Mouse (Mus musculus): ENCODE measurements around the gene Tmem229b. TPM values are rescaled to one million over a fixed set of nuclear protein-coding genes. Genes with fewer than 3 reads are reported as not detected.
A peak's percentile ranks its signal among the peaks of the same experiment; 100 is the strongest.

The Tmem229b gene
- polyA plus RNA-seq, 1 experiment: 1.4 TPM

DNA sequence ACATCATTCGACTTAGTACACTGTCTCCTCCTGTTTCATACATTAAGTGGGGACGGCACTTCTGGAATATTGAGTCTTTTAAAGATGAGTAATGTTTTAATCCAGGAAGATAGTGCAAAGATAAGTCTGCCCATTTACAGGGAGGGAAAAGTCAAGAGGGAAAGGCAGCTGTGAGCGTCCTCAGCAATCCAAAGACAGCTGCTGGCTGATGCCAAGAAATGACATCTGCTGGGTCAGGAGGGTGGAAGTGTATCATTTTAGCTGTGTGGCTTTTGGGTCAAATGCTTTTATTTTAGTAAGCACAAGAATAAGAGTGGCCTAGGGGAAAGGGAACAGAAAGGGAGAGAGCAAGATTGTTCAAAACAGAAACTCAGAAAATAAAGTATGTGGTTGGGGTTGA, 85.4 kb downstream of the Tmem229b start:
- TF ChIP-seq POLR2A (IDR thresholded peaks at IDR 0.05; ENCODE audit: insufficient read depth, low read length) (no peak), EP300 (IDR thresholded peaks at IDR 0.05; ENCODE audit: insufficient read depth, low read depth, low read length) (no peak), CTCF (IDR thresholded peaks at IDR 0.05; ENCODE audit: low read depth, low read length) (no peak)
- H3K9me3 ChIP-seq (replicated peaks; ENCODE audit: control insufficient read depth, insufficient read depth, low read length, poor library complexity, severe bottlenecking): no peaks in the 10 kb centered on the region
- no peaks in the 10 kb centered on the region for H3K27me3 ChIP-seq (ENCODE audit: control insufficient read depth, insufficient read depth, low read length, poor library complexity, severe bottlenecking)

DNA sequence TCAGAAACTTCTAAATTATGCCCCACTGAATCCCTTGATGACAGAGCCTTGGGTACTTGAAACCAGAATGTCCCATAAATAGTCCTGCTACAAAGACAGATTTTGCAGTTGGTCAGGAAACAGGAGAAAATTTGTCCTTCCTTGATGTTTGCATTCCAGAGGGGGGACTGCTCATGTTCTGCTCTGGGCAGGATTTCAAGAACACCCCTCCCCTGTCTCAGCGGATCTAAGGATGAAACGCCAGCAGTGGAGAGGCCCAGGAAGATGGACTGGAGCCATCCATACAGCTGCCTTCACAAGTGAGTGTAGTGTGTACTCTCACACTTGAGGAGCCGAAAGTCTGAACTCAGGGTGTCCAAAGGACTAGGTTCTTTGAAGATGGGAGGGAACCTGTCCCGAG, 86.0 kb downstream of the Tmem229b start:
- no peak overlapping the region for H3K27ac ChIP-seq (ENCODE audit: insufficient read depth, low read length)
- no peaks in the 10 kb centered on the region for H3K27me3 ChIP-seq (ENCODE audit: control insufficient read depth, insufficient read depth, low read length, poor library complexity, severe bottlenecking)
- no peaks in the 10 kb centered on the region for H3K9me3 ChIP-seq (replicated peaks; ENCODE audit: control insufficient read depth, insufficient read depth, low read length, poor library complexity, severe bottlenecking)
- no peak overlapping the region for H3K9ac ChIP-seq (ENCODE audit: low read depth, poor library complexity, severe bottlenecking)
- no peak overlapping the region for H3K4me3 ChIP-seq (ENCODE audit: low read depth, low read length)
- no peaks in the 10 kb centered on the region for H3K4me1 ChIP-seq (ENCODE audit: control insufficient read depth, insufficient read depth, low read length)
- TF ChIP-seq EP300 (IDR thresholded peaks at IDR 0.05; ENCODE audit: insufficient read depth, low read depth, low read length) (no peak), CTCF (IDR thresholded peaks at IDR 0.05; ENCODE audit: low read depth, low read length) (no peak), POLR2A (IDR thresholded peaks at IDR 0.05; ENCODE audit: insufficient read depth, low read length) (no peak)
- H3K36me3 ChIP-seq (ENCODE audit: control insufficient read depth, insufficient read depth, low read length, poor library complexity, severe bottlenecking): no peaks in the 10 kb centered on the region

More for the DNA sequence above, 85.4 kb downstream of the Tmem229b start:
- H3K4me1 ChIP-seq (ENCODE audit: control insufficient read depth, insufficient read depth, low read length): no peaks in the 10 kb centered on the region
- no peak overlapping the region for H3K9ac ChIP-seq (ENCODE audit: low read depth, poor library complexity, severe bottlenecking)
- H3K4me3 ChIP-seq (ENCODE audit: low read depth, low read length): no peak overlapping the region
- no peaks in the 10 kb centered on the region for H3K36me3 ChIP-seq (ENCODE audit: control insufficient read depth, insufficient read depth, low read length, poor library complexity, severe bottlenecking)
- H3K27ac ChIP-seq (ENCODE audit: insufficient read depth, low read length): no peak overlapping the region

DNA sequence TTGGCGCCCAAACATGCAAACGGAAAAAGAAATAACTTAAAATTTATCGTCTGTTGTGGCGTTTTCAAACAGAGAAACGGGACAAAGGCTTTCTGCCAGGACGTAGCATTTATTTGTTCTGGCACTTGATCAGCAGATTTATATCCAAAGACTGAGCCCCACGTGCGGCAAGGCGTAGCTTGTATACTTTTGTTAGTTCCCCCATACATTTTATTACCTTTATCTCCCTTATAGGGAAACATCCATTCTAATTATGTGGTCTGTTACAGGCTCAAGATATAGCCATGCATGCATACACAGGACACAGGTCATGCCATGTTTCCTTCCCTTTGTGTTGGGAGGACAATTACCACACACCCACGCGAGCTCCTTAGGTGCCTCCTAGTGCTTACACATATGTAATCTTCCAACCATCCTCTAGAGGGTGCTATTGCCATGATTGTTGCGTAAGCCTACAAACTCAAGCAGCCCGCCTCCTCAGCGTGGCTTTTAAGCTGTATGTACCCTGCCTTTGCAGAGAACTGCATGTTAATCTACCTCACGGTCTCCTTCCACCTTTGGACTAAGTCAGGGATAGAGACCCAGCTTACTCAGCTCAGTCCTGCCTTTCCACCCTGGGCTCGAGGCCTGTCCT, 88.2 kb downstream of the Tmem229b start:
- H3K4me3 ChIP-seq (ENCODE audit: low read depth, low read length): no peak overlapping the region
- no peaks in the 10 kb centered on the region for H3K27me3 ChIP-seq (ENCODE audit: control insufficient read depth, insufficient read depth, low read length, poor library complexity, severe bottlenecking)
- H3K9me3 ChIP-seq (replicated peaks; ENCODE audit: control insufficient read depth, insufficient read depth, low read length, poor library complexity, severe bottlenecking): 0 out of 2 replicates have a peak, but pooled peaks cover 2% of the 10 kb centered on the region
- TF ChIP-seq POLR2A (IDR thresholded peaks at IDR 0.05; ENCODE audit: insufficient read depth, low read length) (no peak), CTCF (IDR thresholded peaks at IDR 0.05; ENCODE audit: low read depth, low read length) (peak; percentile 65), EP300 (IDR thresholded peaks at IDR 0.05; ENCODE audit: insufficient read depth, low read depth, low read length) (no peak)
- no peak overlapping the region for H3K9ac ChIP-seq (ENCODE audit: low read depth, poor library complexity, severe bottlenecking)
- no peaks in the 10 kb centered on the region for H3K36me3 ChIP-seq (ENCODE audit: control insufficient read depth, insufficient read depth, low read length, poor library complexity, severe bottlenecking)
- H3K4me1 ChIP-seq (ENCODE audit: control insufficient read depth, insufficient read depth, low read length): no peaks in the 10 kb centered on the region
- H3K27ac ChIP-seq (ENCODE audit: insufficient read depth, low read length): no peak overlapping the region

DNA sequence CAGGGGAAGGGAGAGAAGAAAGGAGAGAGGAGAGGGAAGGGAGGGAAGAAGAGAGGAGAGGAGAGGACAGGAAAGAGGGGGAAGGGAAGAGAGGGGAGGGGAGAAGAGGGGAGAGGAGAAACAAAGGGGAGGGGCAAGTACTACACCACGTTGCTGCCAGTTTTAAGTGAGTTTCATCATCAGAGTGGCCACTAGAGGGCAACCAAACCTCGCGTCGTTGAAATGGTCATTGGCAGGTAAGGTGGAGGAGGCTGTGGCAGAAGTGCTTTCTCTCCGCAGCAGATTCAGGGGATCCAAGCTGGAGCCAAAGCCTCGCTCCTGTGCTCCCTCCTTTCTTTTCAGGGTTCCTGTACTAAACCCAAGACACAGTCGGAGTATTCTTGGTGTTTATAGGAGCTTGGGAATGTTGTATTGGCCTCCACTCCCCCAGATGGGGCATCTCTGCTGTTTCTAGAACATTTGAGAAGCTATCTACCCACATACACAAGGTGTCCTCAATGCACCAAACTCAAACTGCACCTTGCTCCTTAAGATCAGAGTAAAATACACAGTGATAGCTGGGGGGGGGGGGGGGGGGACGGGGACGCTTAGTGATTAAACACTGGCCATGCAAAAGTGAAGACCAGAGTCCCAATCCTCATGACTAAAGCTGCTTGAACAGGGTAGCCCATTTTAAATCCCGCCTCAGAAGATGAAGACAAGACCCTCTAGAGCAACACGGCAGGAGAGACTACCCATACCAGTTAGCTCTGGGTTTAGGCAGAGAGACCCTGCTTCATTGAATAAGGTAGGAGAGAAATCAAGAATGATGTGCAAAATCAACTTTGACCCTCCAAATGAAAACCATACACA, 89.0 kb downstream of the Tmem229b start:
- Histone ChIP-seq H3K4me3 (ENCODE audit: low read depth, low read length) (no peak overlapping the region), H3K4me1 (ENCODE audit: control insufficient read depth, insufficient read depth, low read length) (no peaks in the 10 kb centered on the region), H3K27me3 (ENCODE audit: control insufficient read depth, insufficient read depth, low read length, poor library complexity, severe bottlenecking) (no peaks in the 10 kb centered on the region; the same call in 1 of the 2 replicates), H3K36me3 (ENCODE audit: control insufficient read depth, insufficient read depth, low read length, poor library complexity, severe bottlenecking) (no peaks in the 10 kb centered on the region), H3K9ac (ENCODE audit: low read depth, poor library complexity, severe bottlenecking) (no peak overlapping the region), H3K27ac (ENCODE audit: insufficient read depth, low read length) (no peak overlapping the region), H3K9me3 (replicated peaks; ENCODE audit: control insufficient read depth, insufficient read depth, low read length, poor library complexity, severe bottlenecking) (0 out of 2 replicates have a peak, but pooled peaks cover 2% of the 10 kb centered on the region)
- TF ChIP-seq EP300 (IDR thresholded peaks at IDR 0.05; ENCODE audit: insufficient read depth, low read depth, low read length) (no peak), CTCF (IDR thresholded peaks at IDR 0.05; ENCODE audit: low read depth, low read length) (peak; percentile 93), POLR2A (IDR thresholded peaks at IDR 0.05; ENCODE audit: insufficient read depth, low read length) (no peak)

DNA sequence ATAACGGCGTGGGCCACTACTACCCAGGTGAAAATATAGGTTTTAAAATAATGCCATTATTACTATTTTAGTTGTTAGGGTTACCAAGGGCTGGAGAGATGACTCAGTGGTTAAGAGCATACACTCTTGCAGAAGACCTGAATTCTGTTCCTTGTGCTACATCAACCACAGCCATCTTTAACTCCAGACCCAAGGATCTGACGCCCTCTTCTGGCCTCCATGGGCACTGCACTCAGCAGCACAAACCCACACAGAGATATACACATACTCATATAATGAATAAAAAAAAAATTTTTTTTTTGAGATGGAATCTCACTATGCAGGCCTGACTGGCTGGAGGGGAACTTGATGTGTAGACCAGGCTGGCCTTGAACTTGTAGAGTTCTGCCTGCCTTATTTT, 91.1 kb downstream of the Tmem229b start:
- Histone ChIP-seq H3K27ac (ENCODE audit: insufficient read depth, low read length) (no peak overlapping the region), H3K4me1 (ENCODE audit: control insufficient read depth, insufficient read depth, low read length) (no peaks in the 10 kb centered on the region), H3K4me3 (ENCODE audit: low read depth, low read length) (no peak overlapping the region), H3K9me3 (replicated peaks; ENCODE audit: control insufficient read depth, insufficient read depth, low read length, poor library complexity, severe bottlenecking) (0 out of 2 replicates have a peak, but pooled peaks cover 2% of the 10 kb centered on the region), H3K27me3 (ENCODE audit: control insufficient read depth, insufficient read depth, low read length, poor library complexity, severe bottlenecking) (peaks cover 5% of the 10 kb centered on the region; the same call in 1 of the 2 replicates), H3K36me3 (ENCODE audit: control insufficient read depth, insufficient read depth, low read length, poor library complexity, severe bottlenecking) (no peaks in the 10 kb centered on the region), H3K9ac (ENCODE audit: low read depth, poor library complexity, severe bottlenecking) (no peak overlapping the region)
- TF ChIP-seq CTCF (IDR thresholded peaks at IDR 0.05; ENCODE audit: low read depth, low read length): peak; percentile 45
- TF ChIP-seq EP300 (IDR thresholded peaks at IDR 0.05; ENCODE audit: insufficient read depth, low read depth, low read length): no peak

DNA sequence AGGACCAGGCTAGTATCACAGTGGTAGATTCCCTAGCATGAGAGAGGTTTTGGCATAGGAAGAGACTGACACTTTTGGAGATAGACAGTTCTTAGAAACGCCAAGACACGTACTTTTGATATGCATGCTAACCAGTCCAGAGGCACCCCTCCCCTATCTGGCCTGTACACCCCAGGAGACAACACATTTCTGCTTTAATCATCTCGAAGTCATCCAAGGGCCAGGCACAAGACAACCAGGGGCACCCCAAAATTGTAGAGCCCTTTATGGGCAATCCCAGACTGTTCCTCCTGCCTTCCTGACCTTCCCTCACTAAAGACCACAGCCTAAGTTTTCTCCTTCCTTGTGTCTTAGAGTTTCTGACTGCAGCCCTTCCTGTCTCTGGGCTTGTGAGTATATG, 91.9 kb downstream of the Tmem229b start:
- H3K27ac ChIP-seq (ENCODE audit: insufficient read depth, low read length): no peak overlapping the region
- no peak overlapping the region for H3K9ac ChIP-seq (ENCODE audit: low read depth, poor library complexity, severe bottlenecking)
- H3K4me3 ChIP-seq (ENCODE audit: low read depth, low read length): no peak overlapping the region
- peaks cover 5% of the 10 kb centered on the region; the same call in 1 of the 2 replicates for H3K27me3 ChIP-seq (ENCODE audit: control insufficient read depth, insufficient read depth, low read length, poor library complexity, severe bottlenecking)
- TF ChIP-seq POLR2A (IDR thresholded peaks at IDR 0.05; ENCODE audit: insufficient read depth, low read length): no peak
- H3K9me3 ChIP-seq (replicated peaks; ENCODE audit: control insufficient read depth, insufficient read depth, low read length, poor library complexity, severe bottlenecking): 0 out of 2 replicates have a peak, but pooled peaks cover 2% of the 10 kb centered on the region
- H3K36me3 ChIP-seq (ENCODE audit: control insufficient read depth, insufficient read depth, low read length, poor library complexity, severe bottlenecking): no peaks in the 10 kb centered on the region
- H3K4me1 ChIP-seq (ENCODE audit: control insufficient read depth, insufficient read depth, low read length): peaks cover 2% of the 10 kb centered on the region

All from ES-Bruce4 (cell line).